Mouse (Mus musculus) midbrain, embryonic 13.5 days (tissue): Measurements from ENCODE around the gene Zfp428. TPM values are rescaled to one million over a fixed set of nuclear protein-coding genes. Genes with fewer than 3 reads are reported as not detected.
A peak's percentile ranks its signal among the peaks of the same experiment; 100 is the strongest.

Experiments
- ATAC-seq: fragments of 200-750 bp; cut with Nextera tagmentation; 2 replicates; pipeline ENCODE4 v1.8.0; 2017; ENCODE audit warnings: mild to moderate bottlenecking, moderate TSS enrichment, moderate library complexity
- H3K27ac ChIP-seq: fragments of 300-500 bp; sonication (generic); 2 replicates; pipeline ENCODE4 v1.5.1; 2015; ENCODE audit warnings: inconsistent platforms, mild to moderate bottlenecking, moderate library complexity
- H3K27me3 ChIP-seq: fragments of 300-500 bp; sonication (generic); 2 replicates; pipeline ENCODE4 v1.6.1; 2015; ENCODE audit warnings: mild to moderate bottlenecking, inconsistent platforms
- H3K36me3 ChIP-seq: fragments of 300-500 bp; sonication (generic); 2 replicates; pipeline ENCODE4 v1.6.1; 2015; ENCODE audit warnings: mild to moderate bottlenecking, inconsistent platforms
- H3K4me1 ChIP-seq: fragments of 300-500 bp; sonication (generic); replicated peaks from 2 replicates; pipeline ENCODE4 v1.6.1; 2015; ENCODE audit warnings: inconsistent platforms
- H3K4me2 ChIP-seq: fragments of 300-500 bp; sonication (generic); replicated peaks from 2 replicates; pipeline ENCODE4 v1.6.1; 2015; ENCODE audit warnings: moderate library complexity, mild to moderate bottlenecking, inconsistent platforms
- H3K4me3 ChIP-seq: fragments of 300-500 bp; sonication (generic); replicated peaks from 2 replicates; pipeline ENCODE4 v1.5.1; 2015; ENCODE audit warnings: mild to moderate bottlenecking, inconsistent platforms
- H3K9ac ChIP-seq: fragments of 300-500 bp; sonication (generic); replicated peaks from 2 replicates; pipeline ENCODE4 v1.6.1; 2015; ENCODE audit warnings: mild to moderate bottlenecking, inconsistent platforms
- H3K9me3 ChIP-seq: fragments of 300-500 bp; sonication (generic); 2 replicates; pipeline ENCODE4 v1.6.1; 2016; ENCODE audit warnings: mild to moderate bottlenecking, inconsistent platforms
- WGBS: fragments of 180-500 bp; shearing (Covaris S2); methylation state at CpG from one replicate; pipeline ENCODE4 v1.1.7; 2015; 5-methylcytosine and 5-hydroxymethylcytosine counted together
- polyA plus RNA-seq: library from polyadenylated mRNA; unstranded; fragments of >200 nt; fragmentation: Nextera tagmentation; extraction: Ambion mirVana; gene quantifications from 2 replicates; pipeline ENCODE4 v1.2.1, GENCODE M21; 2015

Zfp428 gene
- polyA plus RNA-seq, 1 experiment from 2014 or later: 261 TPM

GRCm38 (mm10) chr7:24564607-24565265 lies 57.9 kb downstream of the Zfp428 start:
- H3K27me3 ChIP-seq: no peaks in the 10 kb centered on the region
- no peaks in the 10 kb centered on the region for H3K9me3 ChIP-seq
- no peak overlapping the region for H3K4me3 ChIP-seq
- H3K4me1 ChIP-seq: no peaks in the 10 kb centered on the region
- H3K36me3 ChIP-seq: peaks cover 78% of the 10 kb centered on the region
- WGBS: 66% methylated on average over 6 of the region's 6 CpGs
- H3K27ac ChIP-seq: no peak overlapping the region
- H3K9ac ChIP-seq: no peak overlapping the region
- H3K4me2 ChIP-seq: no peak overlapping the region
- ATAC-seq: peak; percentile 63

Other genes with a start within 250 kb of the Zfp428 start
- gene Zfp93, start 236.6 kb upstream of the Zfp428 start, polyA plus RNA-seq: 7.7 and 7.8 TPM in 2 replicates
- 41.2 and 49.4 TPM in 2 replicates for gene Zfp61, start 205.8 kb upstream of the Zfp428 start, polyA plus RNA-seq
- 19.4 and 22.0 TPM in 2 replicates for gene Zfp94, start 190.3 kb upstream of the Zfp428 start, polyA plus RNA-seq
- gene Tescl, start 173.1 kb upstream of the Zfp428 start, polyA plus RNA-seq: 0.40 TPM in 1 of 2 replicates, not detected in the other
- gene Lypd5, start 157.8 kb upstream of the Zfp428 start, polyA plus RNA-seq: not detected in 2 replicates
- gene Kcnn4, start 136.7 kb upstream of the Zfp428 start, polyA plus RNA-seq: 0.40 and 0.66 TPM in 2 replicates
- gene Smg9, start 107.4 kb upstream of the Zfp428 start, polyA plus RNA-seq: 32.9 and 33.5 TPM in 2 replicates
- gene Irgc1, start 54.7 kb upstream of the Zfp428 start, polyA plus RNA-seq: not detected in 2 replicates
- gene Plaur, start 44.5 kb upstream of the Zfp428 start, polyA plus RNA-seq: 1.0 and 1.2 TPM in 2 replicates
- gene Cadm4, start 25.0 kb upstream of the Zfp428 start, polyA plus RNA-seq: 52.4 and 67.8 TPM in 2 replicates
- 1.2 and 1.9 TPM in 2 replicates for gene AC161166.1, start 5.4 kb downstream of the Zfp428 start, polyA plus RNA-seq
- gene Irgq, start 23.7 kb downstream of the Zfp428 start, polyA plus RNA-seq: 20.3 and 25.3 TPM in 2 replicates
- not detected in 2 replicates for gene Pinlyp, start 39.1 kb downstream of the Zfp428 start, polyA plus RNA-seq
- 65.8 and 71.4 TPM in 2 replicates for gene Xrcc1, start 39.3 kb downstream of the Zfp428 start, polyA plus RNA-seq
- gene Ethe1, start 80.5 kb downstream of the Zfp428 start, polyA plus RNA-seq: 13.8 and 14.7 TPM in 2 replicates
- gene Zfp575, start 80.6 kb downstream of the Zfp428 start, polyA plus RNA-seq: 6.4 and 6.6 TPM in 2 replicates
- not detected in 2 replicates for gene Phldb3, start 103.8 kb downstream of the Zfp428 start, polyA plus RNA-seq
- gene Lypd3, start 129.5 kb downstream of the Zfp428 start, polyA plus RNA-seq: not detected in 2 replicates
- 0.15 TPM in 1 of 2 replicates, not detected in the other for gene Tex101, start 169.7 kb downstream of the Zfp428 start, polyA plus RNA-seq
- gene BC049730, start 202.2 kb downstream of the Zfp428 start, polyA plus RNA-seq: not detected in 2 replicates
- gene Gm4763, start 219.9 kb downstream of the Zfp428 start, polyA plus RNA-seq: not detected in 2 replicates